Mouse (Mus musculus): Measurements from ENCODE around the gene Urod. TPM values are rescaled to one million over a fixed set of nuclear protein-coding genes. Genes with fewer than 3 reads are reported as not detected.

Urod gene
- polyA plus RNA-seq, 1 experiment, result 100 TPM

GRCm38 (mm10) chr4:117019206-117020134 lies 25.3 kb upstream of the Urod start, which contains the start of gene Eif2b3:
Gene Eif2b3 (plus strand): TSS chr4:117019402.
- WGBS, result under 1% methylated on average over 61 of the region's 61 CpGs
- H3K4me3 ChIP-seq (ENCODE audit: control insufficient read depth, insufficient read depth, low read length), result peak within 1 kb of the TSS; percentile 71
- no peak within 1 kb of the TSS for H3K27ac ChIP-seq (ENCODE audit: control insufficient read depth, insufficient read depth, low read length)
- peak; percentile 61 for TF ChIP-seq CTCF (IDR thresholded peaks at IDR 0.05; ENCODE audit: borderline replicate concordance, control insufficient read depth, extremely low read depth, insufficient read depth, low read length, poor library complexity)
- peak; percentile 63 for TF ChIP-seq POLR2A (IDR thresholded peaks at IDR 0.05; ENCODE audit: control insufficient read depth, extremely low read depth, insufficient read depth, low read length, poor library complexity)
- peak; percentile 95 for DNase-seq
- H3K27me3 ChIP-seq (ENCODE audit: control insufficient read depth, insufficient read depth, low read length), result no peaks in the 10 kb centered on the region
- H3K4me1 ChIP-seq (replicated peaks; ENCODE audit: control insufficient read depth, insufficient read depth, low read length), result peaks cover 4% of the 10 kb centered on the region; the same call in 1 of the 2 replicates
- H3K36me3 ChIP-seq (ENCODE audit: control insufficient read depth, insufficient read depth, low read length), result no peaks in the 10 kb centered on the region

- Histone ChIP-seq H3K4me1 (replicated peaks; ENCODE audit: control insufficient read depth, insufficient read depth, low read length) (peaks cover 4% of the 10 kb centered on the region; the same call in 1 of the 2 replicates), H3K27ac (ENCODE audit: control insufficient read depth, insufficient read depth, low read length) (no peak overlapping the region), H3K36me3 (ENCODE audit: control insufficient read depth, insufficient read depth, low read length) (no peaks in the 10 kb centered on the region), H3K27me3 (ENCODE audit: control insufficient read depth, insufficient read depth, low read length) (no peaks in the 10 kb centered on the region), H3K4me3 (ENCODE audit: control insufficient read depth, insufficient read depth, low read length) (no peak overlapping the region)
- 97% methylated on average over 7 of the region's 7 CpGs for WGBS
- no peak for DNase-seq
- no peak for TF ChIP-seq CTCF (IDR thresholded peaks at IDR 0.05; ENCODE audit: borderline replicate concordance, control insufficient read depth, extremely low read depth, insufficient read depth, low read length, poor library complexity)
- no peak for TF ChIP-seq POLR2A (IDR thresholded peaks at IDR 0.05; ENCODE audit: control insufficient read depth, extremely low read depth, insufficient read depth, low read length, poor library complexity)
Observed at GRCm38 (mm10) chr4:117018327-117018726, 24.1 kb upstream of the Urod start.

- TF ChIP-seq POLR2A (IDR thresholded peaks at IDR 0.05; ENCODE audit: control insufficient read depth, extremely low read depth, insufficient read depth, low read length, poor library complexity), result no peak
- no peak for TF ChIP-seq CTCF (IDR thresholded peaks at IDR 0.05; ENCODE audit: borderline replicate concordance, control insufficient read depth, extremely low read depth, insufficient read depth, low read length, poor library complexity)
- Histone ChIP-seq H3K36me3 (ENCODE audit: control insufficient read depth, insufficient read depth, low read length) (no peaks in the 10 kb centered on the region), H3K4me3 (ENCODE audit: control insufficient read depth, insufficient read depth, low read length) (no peak overlapping the region), H3K27ac (ENCODE audit: control insufficient read depth, insufficient read depth, low read length) (no peak overlapping the region), H3K4me1 (replicated peaks; ENCODE audit: control insufficient read depth, insufficient read depth, low read length) (peaks cover 4% of the 10 kb centered on the region; the same call in 1 of the 2 replicates), H3K27me3 (ENCODE audit: control insufficient read depth, insufficient read depth, low read length) (no peaks in the 10 kb centered on the region)
- DNase-seq, result no peak
- WGBS, result 80% methylated on average over 2 of the region's 2 CpGs
Observed at GRCm38 (mm10) chr4:117017738-117018137, 23.5 kb upstream of the Urod start.

GRCm38 (mm10) chr4:117014901-117015415 lies 20.7 kb upstream of the Urod start:
- Histone ChIP-seq H3K36me3 (ENCODE audit: control insufficient read depth, insufficient read depth, low read length) (no peaks in the 10 kb centered on the region), H3K27ac (ENCODE audit: control insufficient read depth, insufficient read depth, low read length) (no peak overlapping the region), H3K4me3 (ENCODE audit: control insufficient read depth, insufficient read depth, low read length) (no peak overlapping the region), H3K4me1 (replicated peaks; ENCODE audit: control insufficient read depth, insufficient read depth, low read length) (peaks cover 4% of the 10 kb centered on the region; the same call in 1 of the 2 replicates), H3K27me3 (ENCODE audit: control insufficient read depth, insufficient read depth, low read length) (no peaks in the 10 kb centered on the region)
- 81% methylated on average over 4 of the region's 4 CpGs for WGBS
- TF ChIP-seq CTCF (IDR thresholded peaks at IDR 0.05; ENCODE audit: borderline replicate concordance, control insufficient read depth, extremely low read depth, insufficient read depth, low read length, poor library complexity) (no peak), POLR2A (IDR thresholded peaks at IDR 0.05; ENCODE audit: control insufficient read depth, extremely low read depth, insufficient read depth, low read length, poor library complexity) (no peak)
- no peak for DNase-seq

- H3K4me1 ChIP-seq (replicated peaks; ENCODE audit: control insufficient read depth, insufficient read depth, low read length), result no peaks in the 10 kb centered on the region
- 88% methylated on average over 6 of the region's 6 CpGs for WGBS
- DNase-seq, result no peak
- H3K27me3 ChIP-seq (ENCODE audit: control insufficient read depth, insufficient read depth, low read length), result no peaks in the 10 kb centered on the region
- no peak overlapping the region for H3K4me3 ChIP-seq (ENCODE audit: control insufficient read depth, insufficient read depth, low read length)
- no peak overlapping the region for H3K27ac ChIP-seq (ENCODE audit: control insufficient read depth, insufficient read depth, low read length)
- TF ChIP-seq POLR2A (IDR thresholded peaks at IDR 0.05; ENCODE audit: control insufficient read depth, extremely low read depth, insufficient read depth, low read length, poor library complexity), result no peak
- no peak for TF ChIP-seq CTCF (IDR thresholded peaks at IDR 0.05; ENCODE audit: borderline replicate concordance, control insufficient read depth, extremely low read depth, insufficient read depth, low read length, poor library complexity)
- no peaks in the 10 kb centered on the region for H3K36me3 ChIP-seq (ENCODE audit: control insufficient read depth, insufficient read depth, low read length)
Observed at GRCm38 (mm10) chr4:117013596-117013995, 19.4 kb upstream of the Urod start.

- H3K4me1 ChIP-seq (replicated peaks; ENCODE audit: control insufficient read depth, insufficient read depth, low read length), result no peaks in the 10 kb centered on the region
- H3K27me3 ChIP-seq (ENCODE audit: control insufficient read depth, insufficient read depth, low read length), result no peaks in the 10 kb centered on the region
- DNase-seq, result no peak
- H3K36me3 ChIP-seq (ENCODE audit: control insufficient read depth, insufficient read depth, low read length), result no peaks in the 10 kb centered on the region
- no peak overlapping the region for H3K27ac ChIP-seq (ENCODE audit: control insufficient read depth, insufficient read depth, low read length)
- TF ChIP-seq POLR2A (IDR thresholded peaks at IDR 0.05; ENCODE audit: control insufficient read depth, extremely low read depth, insufficient read depth, low read length, poor library complexity) (no peak), CTCF (IDR thresholded peaks at IDR 0.05; ENCODE audit: borderline replicate concordance, control insufficient read depth, extremely low read depth, insufficient read depth, low read length, poor library complexity) (no peak)
- no peak overlapping the region for H3K4me3 ChIP-seq (ENCODE audit: control insufficient read depth, insufficient read depth, low read length)
- WGBS, result 93% methylated on average over 5 of the region's 5 CpGs
Observed at GRCm38 (mm10) chr4:117010231-117010630, 16.0 kb upstream of the Urod start.

Measured in thymus, adult 2 months (tissue).